20 mouse cellular contexts compared by ENCODE assay signal in genomic region chr17:85372523-85372922, GRCm38 (mm10).
"Had no signal": no experiment of that assay in that cellular context is flagged by ENCODE, and none has a peak within 500 bp of the region (broad histone marks: within the 10 kb centered on the region; RNA-seq: fewer than 3 reads in every experiment).

No protein-coding gene starts in this region.

- H3K27me3 ChIP-seq: hindbrain, embryonic 12.5 days; limb, embryonic 12.5 days had no signal

- ATAC-seq: forebrain, embryonic 16.5 days; hindbrain, embryonic 16.5 days; inflammation-experienced regulatory T-cells, adult 6 months; intestine, embryonic 15.5 days; intestine, postnatal 0 days had no signal

- H3K36me3 ChIP-seq: hindbrain, embryonic 10.5 days; hindbrain, embryonic 12.5 days; intestine, embryonic 15.5 days; limb, embryonic 10.5 days; limb, embryonic 12.5 days had no signal

- H3K4me3 ChIP-seq: gastrocnemius, adult 2 months; heart, adult 2 months; hindbrain, embryonic 10.5 days; hindbrain, embryonic 12.5 days; intestine, embryonic 15.5 days; layer of hippocampus, adult 2 months; left cerebral cortex, adult 2 months; limb, embryonic 10.5 days; limb, embryonic 12.5 days had no signal

- DNase-seq: gastrocnemius, adult 2 months; gastrocnemius, postnatal 10 days; gastrocnemius, postnatal 25 days; heart, adult 2 months; kidney, adult 18-20 months; kidney, adult 8-10 months; kidney, postnatal 25 days had no signal

- H3K4me2 ChIP-seq: heart, embryonic 11.5 days; hindbrain, embryonic 12.5 days; hindbrain, embryonic 14.5 days; intestine, embryonic 15.5 days; limb, embryonic 12.5 days had no signal

- H3K27ac ChIP-seq: gastrocnemius, adult 2 months; heart, adult 2 months; hindbrain, embryonic 10.5 days; hindbrain, embryonic 12.5 days; hindbrain, embryonic 14.5 days; intestine, embryonic 15.5 days; layer of hippocampus, adult 2 months; left cerebral cortex, adult 2 months; limb, embryonic 10.5 days; limb, embryonic 12.5 days had no signal

- H3K9me3 ChIP-seq: hindbrain, embryonic 10.5 days; hindbrain, embryonic 12.5 days; intestine, embryonic 15.5 days; limb, embryonic 10.5 days; limb, embryonic 12.5 days had no signal

- H3K9ac ChIP-seq: hindbrain, embryonic 12.5 days; hindbrain, embryonic 14.5 days; intestine, embryonic 15.5 days; limb, embryonic 12.5 days had no signal

- H3K4me1 ChIP-seq: hindbrain, embryonic 10.5 days; hindbrain, embryonic 12.5 days; limb, embryonic 10.5 days had no signal
